Comparison of ENCODE assay signal across 8 mouse cellular contexts in genomic region chr9:64172145-64172815, GRCm38 (mm10). TPM values are rescaled to one million over a fixed set of nuclear protein-coding genes. Genes with fewer than 3 reads are reported as not detected.
A peak's percentile ranks its signal among the peaks of the same experiment; 100 is the strongest.
DNase-seq lines count a peak whose midpoint lies in the region; ATAC-seq and TF ChIP-seq lines count a peak whose summit lies in the region.

No protein-coding gene starts in this region.

- peak overlapping the region; percentile 96 for H3K4me3 ChIP-seq in kidney, embryonic 15.5 days (replicated peaks)
- peak overlapping the region; percentile 83 for H3K4me3 ChIP-seq in hindbrain, postnatal 0 days (ENCODE audit: low read length)

- H3K9ac ChIP-seq in kidney, embryonic 15.5 days: peak overlapping the region; percentile 92
- peak overlapping the region; percentile 82 for H3K9ac ChIP-seq in hindbrain, postnatal 0 days (replicated peaks; ENCODE audit: low read length)

- peaks cover 37% of the 10 kb centered on the region for H3K36me3 ChIP-seq in kidney, embryonic 15.5 days
- H3K36me3 ChIP-seq in hindbrain, postnatal 0 days (ENCODE audit: insufficient read depth, low read length): peaks cover 16% of the 10 kb centered on the region

- H3K27ac ChIP-seq in kidney, embryonic 15.5 days: peak overlapping the region; percentile 99
- peak overlapping the region; percentile 85 for H3K27ac ChIP-seq in hindbrain, postnatal 0 days

- TF ChIP-seq CTCF in hindbrain, postnatal 0 days (IDR thresholded peaks at IDR 0.05; ENCODE audit: low read depth): peak; percentile 26; the same call in 1 of the 2 replicates

- DNase-seq in kidney, postnatal 14 days: no peak
- peak; percentile 35 for DNase-seq in c-Kit-positive CD71-positive TER-119-positive erythroid progenitor cells, embryonic 14.5 days (ENCODE audit: low spot score)
- DNase-seq in hindbrain, postnatal 0 days (ENCODE audit: low spot score): no peak
- DNase-seq in natural killer cell, adult 2 months (ENCODE audit: low spot score in 2 of 2): no peak
- DNase-seq in cerebellum, postnatal 10 days: no peak
- no peak for DNase-seq in right cerebral cortex, adult 18-20 months

- peak; percentile 68 for ATAC-seq in kidney, embryonic 15.5 days (replicated peaks; ENCODE audit: low FRiP score)
- ATAC-seq in hindbrain, postnatal 0 days: peak; percentile 59
- ATAC-seq in monocyte, adult 5-6 weeks (replicated peaks; ENCODE audit: insufficient number of reproducible peaks, low FRiP score, low TSS enrichment, poor library complexity, severe bottlenecking): 0 out of 2 replicates have a peak, but pooled peaks have one; percentile 7

- H3K27me3 ChIP-seq in kidney, embryonic 15.5 days: no peaks in the 10 kb centered on the region
- no peaks in the 10 kb centered on the region for H3K27me3 ChIP-seq in hindbrain, postnatal 0 days (ENCODE audit: insufficient read depth, low read length)

- H3K4me2 ChIP-seq in kidney, embryonic 15.5 days: peak overlapping the region; percentile 73
- H3K4me2 ChIP-seq in hindbrain, postnatal 0 days (ENCODE audit: low read depth, low read length): peak overlapping the region; percentile 77

- 1% methylated on average over 18 of the region's 18 CpGs for whole genome bisulfite sequencing in kidney, embryonic 15.5 days
- 2% methylated on average over 18 of the region's 18 CpGs for WGBS in hindbrain, postnatal 0 days

- H3K4me1 ChIP-seq in kidney, embryonic 15.5 days: peaks cover 32% of the 10 kb centered on the region
- H3K4me1 ChIP-seq in hindbrain, postnatal 0 days (ENCODE audit: insufficient read depth, low read length): peaks cover 7% of the 10 kb centered on the region; the same call in 1 of the 2 replicates

- no peaks in the 10 kb centered on the region for H3K9me3 ChIP-seq in kidney, embryonic 15.5 days (replicated peaks)
- no peaks in the 10 kb centered on the region for H3K9me3 ChIP-seq in hindbrain, postnatal 0 days (ENCODE audit: low read length)

RNA-seq across cellular contexts. Expression of gene Zwilch, which starts 0.6 kb away (rescaled TPM):
- 26.3 and 29.1 TPM in 2 replicates for polyA plus RNA-seq in kidney, embryonic 15.5 days (2015; fragmentation: Nextera tagmentation; extraction: Ambion mirVana)
- total RNA-seq in hindbrain, postnatal 0 days (2014; rRNA removed): 4.0 and 13.6 TPM in 2 replicates
- 3.4 and 3.5 TPM in 2 replicates for polyA plus RNA-seq in hindbrain, postnatal 0 days (2015; fragmentation: Nextera tagmentation; extraction: Ambion mirVana)
- 3.4 to 10.1 TPM (median 7.4 TPM) in 3 replicates for total RNA-seq in monocyte, adult 5-6 weeks (2017)

RNA-seq across cellular contexts. Expression of gene Rpl4, which starts 0.9 kb away (rescaled TPM):
- 1,178 and 1,188 TPM in 2 replicates for polyA plus RNA-seq in kidney, embryonic 15.5 days (2015; fragmentation: Nextera tagmentation; extraction: Ambion mirVana)
- 588 and 616 TPM in 2 replicates for total RNA-seq in hindbrain, postnatal 0 days (2014; rRNA removed)
- 620 and 630 TPM in 2 replicates for polyA plus RNA-seq in hindbrain, postnatal 0 days (2015; fragmentation: Nextera tagmentation; extraction: Ambion mirVana)
- 1,464 to 1,635 TPM (median 1,516 TPM) in 3 replicates for total RNA-seq in monocyte, adult 5-6 weeks (2017)

RNA-seq across cellular contexts. Expression of gene Snapc5, which starts 6.8 kb away (rescaled TPM):
- polyA plus RNA-seq in kidney, embryonic 15.5 days (2015; fragmentation: Nextera tagmentation; extraction: Ambion mirVana): 34.3 and 35.6 TPM in 2 replicates
- total RNA-seq in hindbrain, postnatal 0 days (2014; rRNA removed): 1.9 and 5.9 TPM in 2 replicates
- polyA plus RNA-seq in hindbrain, postnatal 0 days (2015; fragmentation: Nextera tagmentation; extraction: Ambion mirVana): 34.4 and 35.0 TPM in 2 replicates
- 54.0 to 73.0 TPM (median 66.9 TPM) in 3 replicates for total RNA-seq in monocyte, adult 5-6 weeks (2017)

RNA-seq across cellular contexts. Expression of gene Lctl, which starts 55.3 kb away (rescaled TPM):
- polyA plus RNA-seq in kidney, embryonic 15.5 days (2015; fragmentation: Nextera tagmentation; extraction: Ambion mirVana): 0.16 and 0.51 TPM in 2 replicates
- not detected in 2 replicates for total RNA-seq in hindbrain, postnatal 0 days (2014; rRNA removed)
- 0.10 TPM in 1 of 2 replicates, not detected in the other for polyA plus RNA-seq in hindbrain, postnatal 0 days (2015; fragmentation: Nextera tagmentation; extraction: Ambion mirVana)
- not detected in 3 replicates for total RNA-seq in monocyte, adult 5-6 weeks (2017)

Comparison
In these comparisons a context has a peak if more than half of its experiments do, and no peak if none do; other contexts are left out.
1. ATAC-seq: peak in every context shown above with its lines; median percentile 68 in kidney, embryonic 15.5 days; 59 in hindbrain, postnatal 0 days; 7 in monocyte, adult 5-6 weeks.